9 mouse cellular contexts compared by ENCODE assay signal in the genomic region with DNA sequence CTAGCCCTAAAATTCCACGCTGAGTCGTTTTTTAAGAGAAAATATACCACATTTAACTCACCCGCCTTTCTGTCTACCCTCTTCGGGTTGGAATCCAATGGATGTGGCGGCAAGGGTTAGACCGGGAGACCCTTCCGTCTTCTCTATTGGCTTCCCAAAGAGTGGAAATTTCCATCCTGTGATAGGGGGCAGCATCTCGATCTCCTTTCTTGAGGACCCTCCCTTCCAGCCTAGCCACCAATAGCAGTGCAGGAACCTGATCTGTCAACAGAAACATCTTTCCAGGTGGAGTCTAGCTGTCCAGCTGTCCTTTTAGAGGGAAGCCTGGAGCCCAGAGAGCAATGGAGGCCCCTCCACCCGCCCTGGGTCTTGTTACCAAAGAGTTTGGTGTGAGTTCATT. TPM values are rescaled to one million over a fixed set of nuclear protein-coding genes. Genes with fewer than 3 reads are reported as not detected.
DNase-seq lines count a peak whose midpoint lies in the region; ATAC-seq lines count a peak whose summit lies in the region.
"Had no signal": no experiment of that assay in that cellular context is flagged by ENCODE, and none has a peak within 500 bp of the region (broad histone marks: within the 10 kb centered on the region; RNA-seq: fewer than 3 reads in every experiment).

A gene (minus strand): TSS at position 163 of the 400 bp plus-strand sequence.

- H3K4me3 ChIP-seq in kidney, embryonic 16.5 days (ENCODE audit: low read length), result peak within 1 kb of the TSS; percentile 64
- H3K4me3 ChIP-seq in intestine, embryonic 14.5 days (ENCODE audit: low read depth, low read length), result peak within 1 kb of the TSS; percentile 57

- H3K4me2 ChIP-seq in kidney, embryonic 16.5 days (replicated peaks; ENCODE audit: low read depth, low read length), result peak within 1 kb of the TSS; percentile 65
- H3K4me2 ChIP-seq in intestine, embryonic 14.5 days (ENCODE audit: low read length), result peak within 1 kb of the TSS; percentile 61

- ATAC-seq in kidney, embryonic 16.5 days (ENCODE audit: low FRiP score, low TSS enrichment), result peak; percentile 91
- peak; percentile 73 for ATAC-seq in intestine, embryonic 14.5 days (replicated peaks; ENCODE audit: low FRiP score, low TSS enrichment, low read depth)
- no peak for ATAC-seq in frontal cortex, adult (ENCODE audit: low TSS enrichment)

- DNase-seq in kidney, adult 11 months, result no peak
- peak; percentile 54 for DNase-seq in gastrocnemius, adult 18-20 months (ENCODE audit: low spot score)
- DNase-seq in intestine, embryonic 14.5 days (ENCODE audit: low spot score), result no peak
- peak; percentile 38 for DNase-seq in neural tube, embryonic 10.5 days (ENCODE audit: extremely low spot score, low spot score)
- DNase-seq in layer of hippocampus, adult 9-11 months, result no peak
- no peak for DNase-seq in adrenal gland, adult 8-10 months

- peaks cover 6% of the 10 kb centered on the region; the same call in 1 of the 2 replicates for H3K4me1 ChIP-seq in kidney, embryonic 16.5 days (ENCODE audit: insufficient read depth, low read length)
- peaks cover 1% of the 10 kb centered on the region; the same call in 1 of the 2 replicates for H3K4me1 ChIP-seq in intestine, embryonic 14.5 days (replicated peaks; ENCODE audit: control insufficient read depth, insufficient read depth, low read length)

- peak within 1 kb of the TSS; percentile 69 for H3K27ac ChIP-seq in kidney, embryonic 16.5 days (ENCODE audit: low read length)
- H3K27ac ChIP-seq in intestine, embryonic 14.5 days (ENCODE audit: low read depth), result peak within 1 kb of the TSS; percentile 75

- WGBS in kidney, embryonic 16.5 days, result 50% methylated on average over 9 of the region's 9 CpGs
- 54% methylated on average over 9 of the region's 9 CpGs for WGBS in intestine, embryonic 14.5 days

- no peaks in the 10 kb centered on the region for H3K36me3 ChIP-seq in kidney, embryonic 16.5 days (ENCODE audit: insufficient read depth, low read length)
- no peaks in the 10 kb centered on the region for H3K36me3 ChIP-seq in intestine, embryonic 14.5 days (ENCODE audit: control insufficient read depth, insufficient read depth, low read length)

- no peaks in the 10 kb centered on the region for H3K27me3 ChIP-seq in kidney, embryonic 16.5 days (ENCODE audit: insufficient read depth, low read length)
- H3K27me3 ChIP-seq in intestine, embryonic 14.5 days (replicated peaks; ENCODE audit: control insufficient read depth, insufficient read depth, low read length), result no peaks in the 10 kb centered on the region

- peaks cover 25% of the 10 kb centered on the region for H3K9me3 ChIP-seq in kidney, embryonic 16.5 days (ENCODE audit: low read length)
- H3K9me3 ChIP-seq in intestine, embryonic 14.5 days (ENCODE audit: control insufficient read depth, low read length), result peaks cover 13% of the 10 kb centered on the region; the same call in 1 of the 2 replicates

- H3K9ac ChIP-seq in kidney, embryonic 16.5 days (replicated peaks; ENCODE audit: low read length), result peak within 1 kb of the TSS; percentile 69
- H3K9ac ChIP-seq in intestine, embryonic 14.5 days (ENCODE audit: low read length), result peak within 1 kb of the TSS; percentile 65

RNA-seq across cellular contexts. Expression of the gene that starts here (rescaled TPM):
- polyA plus RNA-seq in kidney, embryonic 16.5 days (2015; fragmentation: Nextera tagmentation; extraction: Ambion mirVana), result 74.2 and 77.9 TPM in 2 replicates
- total RNA-seq in gastrocnemius, adult 18-20 months (2021), result 100 to 1,000 TPM; 117 to 129 TPM
- 68.3 and 74.8 TPM in 2 replicates for polyA plus RNA-seq in intestine, embryonic 14.5 days (2014; fragmentation: Nextera tagmentation; extraction: Ambion mirVana)
- total RNA-seq in adrenal gland, adult 8-10 months (2022), result 1 to 10 TPM; 4.0 to 6.1 (median 4.8) TPM
- total RNA-seq: MEL had no signal

Comparison
In these comparisons a context has a peak if more than half of its experiments do, and no peak if none do; other contexts are left out.
1. RNA of the gene that starts here (total RNA-seq): 117 to 129 TPM in gastrocnemius, adult 18-20 months; 4.0 to 6.1 TPM in adrenal gland, adult 8-10 months; every median in the first group is over 10 times any median in the second.
2. DNase-seq: peak in gastrocnemius, adult 18-20 months (single experiment) and neural tube, embryonic 10.5 days (single experiment); none in kidney, adult 11 months (single experiment), intestine, embryonic 14.5 days (single experiment), layer of hippocampus, adult 9-11 months (single experiment) and adrenal gland, adult 8-10 months (single experiment).